Mouse (Mus musculus): ENCODE data around the gene Ssbp4.
A peak's percentile ranks its signal among the peaks of the same experiment; 100 is the strongest.
"Not testable (repeated sequence)": the region's sequence is repeated elsewhere in the genome, so short reads cannot be mapped to it uniquely, and the experiment has no call there.

Ssbp4 gene

DNA sequence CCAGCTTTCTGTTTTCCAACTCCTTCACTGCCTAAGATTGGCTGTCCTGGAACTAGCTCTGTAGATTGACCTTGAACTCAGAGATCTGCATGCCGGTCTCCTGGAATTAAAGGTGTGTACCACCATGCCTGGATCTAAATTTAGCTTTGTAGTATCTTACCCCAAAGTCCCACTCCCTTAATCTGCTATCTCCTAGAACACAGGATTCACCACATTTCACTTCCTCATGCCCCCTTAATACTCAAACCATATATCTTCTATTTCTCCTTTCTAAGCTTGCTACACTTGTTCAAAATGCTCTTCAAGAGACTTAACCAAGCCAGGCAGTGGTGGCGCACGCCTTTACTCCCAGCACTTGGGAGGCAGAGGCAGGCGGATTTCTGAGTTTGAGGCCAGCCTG lies 20.7 kb downstream of the Ssbp4 start:
- not testable (repeated sequence) for DNase-seq (ENCODE audit: low spot score)

DNA sequence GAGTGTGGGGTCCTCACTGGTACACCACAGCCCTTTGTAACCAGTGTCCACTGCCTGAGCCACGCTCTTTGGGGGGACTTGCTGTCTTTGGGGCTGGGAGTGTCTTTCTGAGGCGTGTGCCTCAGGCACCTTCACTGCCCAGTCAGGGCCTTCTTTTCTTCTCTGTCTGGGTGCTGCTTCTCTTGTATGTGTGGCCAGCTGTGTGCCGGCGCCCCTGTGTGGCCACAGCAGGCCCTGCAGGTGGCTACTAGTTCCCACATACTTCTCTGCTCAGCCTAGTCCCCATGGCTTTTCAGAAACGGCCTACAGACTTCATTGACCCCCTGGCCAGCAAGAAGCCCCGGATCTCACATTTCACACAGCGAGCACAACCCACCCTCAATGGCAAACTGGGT lies 23.4 kb downstream of the Ssbp4 start:
- DNase-seq (ENCODE audit: low spot score) = peak; percentile 55

DNA sequence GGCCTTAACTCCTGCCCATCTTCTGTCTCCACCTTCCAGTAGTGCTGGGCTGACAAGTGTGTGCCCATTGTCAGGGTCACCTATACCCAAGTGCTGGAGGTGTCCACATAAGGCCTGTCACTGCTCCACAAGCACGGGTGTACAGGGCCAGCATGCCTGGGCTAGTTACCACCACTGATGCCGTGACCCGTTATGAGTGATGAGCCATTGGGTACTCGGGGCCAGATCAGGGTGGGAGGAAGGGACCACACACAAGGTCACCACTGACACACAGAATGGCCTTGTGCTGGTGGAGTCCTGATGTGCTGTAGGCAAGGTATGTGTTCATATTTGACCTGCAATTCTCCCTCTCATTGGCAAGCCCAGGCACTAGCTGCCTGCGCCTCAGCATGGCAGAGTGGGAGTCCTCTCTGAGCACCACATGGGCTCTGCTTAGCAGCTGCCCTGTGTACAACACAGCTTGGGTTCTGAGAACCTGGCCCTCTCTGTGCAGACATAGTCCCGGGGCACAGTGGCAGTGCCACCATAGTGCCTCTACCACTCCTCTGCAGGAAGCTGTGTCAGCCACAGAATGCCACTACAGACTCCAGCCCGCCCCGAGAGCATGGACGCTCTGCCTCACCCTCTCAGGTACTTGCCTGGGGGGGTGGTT lies 23.9 kb downstream of the Ssbp4 start:
- DNase-seq (ENCODE audit: low spot score) = no peak

- DNase-seq (ENCODE audit: low spot score) = no peak
These were observed 24.9 kb downstream of the Ssbp4 start for GRCm38 (mm10) chr8:70583476-70584387.

DNA sequence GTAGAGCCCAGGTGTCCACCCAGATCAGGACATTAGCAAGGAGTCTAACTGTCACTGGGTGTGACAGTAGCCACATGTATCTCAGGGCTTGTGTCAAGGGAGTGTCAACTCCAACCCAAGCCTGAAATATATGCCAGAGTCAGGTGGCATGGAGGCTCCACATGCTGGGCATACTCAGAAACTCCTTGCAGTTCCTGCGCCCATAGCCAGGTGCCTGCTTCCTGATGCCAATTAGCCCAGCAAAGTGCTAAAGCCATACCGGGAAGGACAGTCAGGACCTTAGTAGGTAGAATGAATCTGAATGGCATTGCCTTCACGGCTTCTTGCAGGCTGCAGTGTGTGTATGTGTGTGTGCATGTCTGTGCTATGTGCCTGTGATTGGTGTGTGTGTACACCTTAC lies 31.5 kb downstream of the Ssbp4 start:
- DNase-seq (ENCODE audit: low spot score) = no peak

DNA sequence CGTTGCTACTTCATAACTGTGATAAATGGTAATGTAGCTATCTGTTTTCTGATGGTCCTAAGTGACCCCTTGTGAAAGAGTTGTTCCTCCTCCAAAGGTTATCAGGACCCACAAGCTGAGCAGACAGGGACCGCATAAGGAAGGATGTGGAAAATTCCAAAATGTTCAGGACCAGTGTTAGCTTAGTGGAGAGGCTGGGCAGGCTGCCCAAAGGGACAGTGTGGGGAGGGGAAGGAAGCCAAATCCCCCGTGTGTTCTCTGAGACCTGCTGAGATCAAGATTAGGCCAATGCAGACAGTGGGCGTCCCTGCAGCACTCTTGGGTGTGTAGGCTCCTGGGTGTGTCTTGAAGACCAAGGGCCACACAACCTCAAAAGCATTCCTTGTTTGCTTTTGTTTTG lies 33.8 kb downstream of the Ssbp4 start:
- DNase-seq (ENCODE audit: low spot score) = no peak

- no peak for DNase-seq (ENCODE audit: low spot score)
These were observed 34.4 kb downstream of the Ssbp4 start for GRCm38 (mm10) chr8:70574302-70574701.

DNA sequence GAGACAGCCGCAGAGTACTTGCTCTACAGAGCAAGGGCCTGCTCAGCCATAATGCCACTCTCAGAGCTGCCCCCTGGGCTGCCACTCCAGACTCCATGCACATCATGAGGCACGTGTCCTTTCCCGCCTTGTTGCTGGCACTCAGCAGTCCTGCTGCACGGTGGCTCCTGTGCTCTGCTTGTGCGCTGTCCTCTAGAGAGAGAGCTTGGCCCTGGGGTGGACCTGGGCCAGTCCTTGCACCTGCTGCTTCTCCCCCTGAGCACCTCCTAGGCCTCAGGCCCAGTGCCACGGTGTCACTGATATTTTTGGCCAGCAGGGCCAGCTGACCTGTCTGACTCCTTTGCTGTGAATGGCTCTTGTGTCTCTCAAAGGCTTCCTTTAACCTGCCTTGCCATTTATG lies 37.7 kb downstream of the Ssbp4 start:
- no peak for DNase-seq (ENCODE audit: low spot score)

- no peak for DNase-seq (ENCODE audit: low spot score)
These were observed 38.3 kb downstream of the Ssbp4 start for GRCm38 (mm10) chr8:70570360-70570759.

GRCm38 (mm10) chr8:70565561-70565960 lies 43.1 kb downstream of the Ssbp4 start:
- DNase-seq (ENCODE audit: low spot score) = no peak

- DNase-seq (ENCODE audit: low spot score) = no peak
These were observed 43.9 kb downstream of the Ssbp4 start for GRCm38 (mm10) chr8:70564696-70565235.

GRCm38 (mm10) chr8:70563763-70564387 lies 44.8 kb downstream of the Ssbp4 start:
- DNase-seq (ENCODE audit: low spot score) = no peak

GRCm38 (mm10) chr8:70562802-70563201 lies 45.9 kb downstream of the Ssbp4 start:
- no peak for DNase-seq (ENCODE audit: low spot score)

DNA sequence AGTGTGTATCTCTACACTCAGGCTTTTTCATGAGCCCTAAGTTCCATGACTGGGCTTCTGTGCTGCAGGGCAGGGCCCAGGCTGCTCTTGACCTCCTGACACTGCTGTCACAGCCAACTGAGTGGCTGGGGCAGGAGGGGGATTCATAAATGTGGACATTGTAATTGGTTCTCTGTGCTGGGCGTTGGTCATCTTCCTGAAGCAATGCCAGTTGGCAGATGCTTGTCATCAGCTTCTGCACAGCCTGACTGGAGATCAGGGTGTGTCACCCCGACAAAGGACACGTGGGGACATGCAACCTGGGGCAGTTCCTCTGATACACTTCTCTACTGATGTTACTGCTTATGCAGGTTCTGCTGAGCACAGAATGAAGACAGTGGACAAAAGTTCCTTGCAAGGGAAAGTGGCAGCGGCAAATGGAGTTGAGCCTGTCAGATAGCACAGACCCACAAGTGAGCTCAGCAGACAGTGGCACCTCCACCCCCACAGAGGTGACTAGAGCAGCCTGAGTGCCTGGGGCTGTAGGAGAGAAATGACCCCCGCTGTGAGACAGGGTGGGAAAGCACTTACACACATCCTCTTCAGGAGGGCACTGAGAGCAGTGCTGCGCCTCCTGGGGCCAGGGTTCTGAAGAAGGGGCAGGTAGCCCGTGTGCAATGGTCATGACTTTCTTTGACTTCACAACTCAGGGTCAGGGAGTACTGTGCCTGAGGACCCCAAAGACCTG lies 46.7 kb downstream of the Ssbp4 start:
- no peak for DNase-seq (ENCODE audit: low spot score)

- no peak for DNase-seq (ENCODE audit: low spot score)
These were observed 47.3 kb downstream of the Ssbp4 start for GRCm38 (mm10) chr8:70561357-70561756.

DNA sequence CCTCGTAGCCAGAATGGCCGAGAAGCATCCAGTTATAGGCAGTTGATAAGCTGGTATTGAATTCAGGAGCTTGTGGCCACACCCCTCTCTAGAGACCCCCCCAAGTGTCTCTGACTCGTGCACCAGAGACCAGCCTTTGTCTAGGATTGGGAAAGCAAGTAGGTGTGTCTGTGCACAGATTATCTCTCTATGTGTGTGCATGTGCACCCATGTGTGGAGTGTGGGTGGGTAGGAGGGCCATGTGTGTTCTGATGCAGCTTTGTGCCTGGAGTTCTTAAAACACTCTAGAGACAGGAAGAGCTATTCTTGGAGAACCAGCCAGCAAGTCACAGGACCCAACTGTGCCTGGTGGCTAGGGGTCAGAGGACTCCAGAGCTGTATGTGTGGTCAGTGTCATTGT lies 48.1 kb downstream of the Ssbp4 start:
- no peak for DNase-seq (ENCODE audit: low spot score)

DNA sequence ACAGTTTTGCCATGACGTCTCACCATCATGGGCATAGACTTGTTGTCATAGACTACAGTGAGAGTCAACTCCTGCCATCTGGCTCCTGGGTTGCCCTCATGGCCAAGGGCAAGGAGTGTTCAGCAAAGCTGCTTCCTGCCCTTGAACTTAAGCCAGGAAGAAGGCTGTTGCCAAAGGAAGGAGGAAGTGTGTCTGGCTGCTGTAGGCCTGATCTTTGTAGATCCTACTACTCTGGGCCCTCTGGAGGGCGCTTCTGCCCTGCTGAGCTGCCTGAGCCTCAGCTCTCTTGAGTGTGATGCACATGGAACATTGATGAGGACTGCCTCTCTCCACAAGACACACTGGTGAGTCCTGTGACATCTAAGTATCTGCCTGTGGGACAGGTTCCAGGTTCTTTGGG lies 48.6 kb downstream of the Ssbp4 start:
- peak; percentile 18 for DNase-seq (ENCODE audit: low spot score)

DNA sequence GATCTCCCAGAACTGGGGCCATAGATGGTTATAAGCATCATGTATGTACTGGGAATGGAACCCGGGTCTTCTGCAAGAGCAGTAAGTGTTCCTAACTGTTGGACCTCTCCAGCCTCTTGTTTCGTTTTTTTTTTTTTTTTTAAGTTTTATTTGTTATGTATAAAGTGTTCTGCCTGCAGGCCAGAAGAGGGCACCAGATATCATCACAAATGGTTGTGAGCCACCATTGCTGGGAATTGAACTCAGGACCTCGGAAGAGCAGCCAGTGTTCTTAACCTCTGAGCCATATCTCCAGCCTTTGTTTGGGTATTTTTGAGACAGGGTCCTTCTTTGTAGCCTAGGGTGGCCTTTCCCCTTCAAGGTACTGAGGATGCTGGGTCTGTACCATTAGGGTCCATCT lies 49.7 kb downstream of the Ssbp4 start:
- peak; percentile 19 for DNase-seq (ENCODE audit: low spot score)

DNA sequence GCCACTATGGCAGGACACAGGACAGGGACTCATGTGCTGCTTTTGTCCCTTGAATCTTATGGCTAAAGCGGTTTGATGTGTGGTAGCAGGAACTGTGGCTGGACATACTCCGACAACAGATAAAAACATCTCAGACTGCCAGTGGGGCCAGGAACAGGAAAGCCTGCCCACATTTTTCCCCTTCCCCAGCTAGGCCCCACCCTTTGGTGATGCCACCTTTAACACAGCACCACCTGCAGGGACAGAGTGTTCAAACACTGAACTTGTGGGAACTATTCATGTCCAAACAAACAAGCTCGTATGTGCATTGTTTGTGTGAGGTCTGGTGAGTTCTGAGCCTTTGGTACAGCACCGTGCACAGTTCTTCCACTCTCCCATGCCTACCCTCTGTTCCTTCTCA lies 50.3 kb downstream of the Ssbp4 start:
- no peak for DNase-seq (ENCODE audit: low spot score)

DNA sequence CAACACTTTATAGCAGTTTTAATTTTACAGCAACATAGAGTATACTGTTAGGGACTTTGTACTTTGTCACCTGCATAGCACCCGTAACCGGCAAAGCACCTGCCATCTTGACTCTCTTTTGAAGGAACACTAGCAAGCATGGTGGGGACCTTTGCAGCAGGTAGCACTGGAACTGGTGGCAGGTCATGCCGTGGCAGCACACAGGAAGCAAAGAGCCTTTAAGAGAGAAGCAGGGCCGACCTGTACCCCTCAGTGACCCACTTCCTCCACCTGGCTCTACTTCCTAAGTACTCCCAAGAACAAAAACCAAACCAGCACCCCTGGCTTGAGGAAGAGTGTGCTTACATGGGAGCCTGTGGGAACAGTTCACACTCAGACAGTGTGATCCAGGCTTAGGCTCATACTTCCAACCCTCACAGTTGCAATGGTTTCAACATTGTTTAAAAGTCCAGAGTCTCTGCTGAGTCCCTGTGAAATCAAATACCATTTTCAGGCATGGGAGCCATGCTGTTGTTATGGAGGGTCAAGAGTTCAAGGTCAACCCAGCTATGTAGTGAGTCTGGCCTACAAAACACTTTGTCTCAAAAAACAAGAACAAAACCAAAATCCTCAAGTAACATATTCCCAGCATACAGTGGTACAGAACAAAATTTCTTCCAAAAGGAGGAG lies 53.5 kb downstream of the Ssbp4 start:
- no peak for DNase-seq (ENCODE audit: low spot score)

- DNase-seq (ENCODE audit: low spot score) = no peak
These were observed 54.9 kb downstream of the Ssbp4 start for GRCm38 (mm10) chr8:70553740-70554139.

DNA sequence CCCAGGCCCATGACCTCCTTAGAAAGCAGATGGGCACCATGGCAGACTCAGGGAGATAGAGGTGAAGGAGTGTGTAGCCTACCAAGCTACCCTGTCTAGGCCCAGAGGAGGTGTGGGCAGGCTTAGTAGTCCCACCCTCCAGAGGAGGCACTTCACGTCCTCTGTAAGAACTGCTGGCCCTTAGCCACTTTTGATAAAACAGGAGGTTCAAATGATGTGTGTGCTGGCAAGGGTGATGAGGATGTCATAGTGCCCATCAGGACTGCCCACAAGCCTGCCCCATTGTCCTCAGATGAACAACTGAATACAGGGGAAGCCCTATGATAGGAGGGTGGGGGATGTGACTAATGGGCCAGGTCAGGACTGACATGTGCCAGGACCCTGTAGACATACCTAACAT lies 55.8 kb downstream of the Ssbp4 start:
- no peak for DNase-seq (ENCODE audit: low spot score)
